Mouse (Mus musculus) adrenal gland, postnatal 4 days (tissue): ENCODE data around the gene Dscaml1. TPM values are rescaled to one million over a fixed set of nuclear protein-coding genes. Genes with fewer than 3 reads are reported as not detected.

Experiments
- DNase-seq, 2 experiments: peaks; one replicate each; pipeline ENCODE4 v3.0.0; 2021 to 2022; ENCODE audit warnings: low spot score in 2 of 2, mixed read lengths in 2 of 2
- total RNA-seq, 2 experiments: library from RNA; stranded (reverse); gene quantifications; 2 replicates each; pipeline ENCODE4 v1.2.3; 2021

Dscaml1 gene
- total RNA-seq, 2 experiments from 2014 or later = 2.3 to 2.5 TPM

GRCm38 (mm10) chr9:45501963-45502641 is 75.7 kb downstream of the Dscaml1 start:
- DNase-seq = no peak

- DNase-seq = no peak
These were observed 78.5 kb downstream of the Dscaml1 start for GRCm38 (mm10) chr9:45504977-45505376.

- DNase-seq = no peak
These were observed 79.1 kb downstream of the Dscaml1 start for GRCm38 (mm10) chr9:45505487-45505939.

GRCm38 (mm10) chr9:45507482-45507881 is 81.1 kb downstream of the Dscaml1 start:
- DNase-seq = no peak

GRCm38 (mm10) chr9:45510806-45511546 is 84.5 kb downstream of the Dscaml1 start:
- no peak for DNase-seq

- no peak for DNase-seq
These were observed 91.7 kb downstream of the Dscaml1 start for GRCm38 (mm10) chr9:45517993-45518705.

- no peak for DNase-seq
These were observed 93.4 kb downstream of the Dscaml1 start for GRCm38 (mm10) chr9:45519841-45520240.

- no peak for DNase-seq
These were observed 96.4 kb downstream of the Dscaml1 start for GRCm38 (mm10) chr9:45522866-45523265.

GRCm38 (mm10) chr9:45524505-45524904 is 98.1 kb downstream of the Dscaml1 start:
- DNase-seq = no peak

GRCm38 (mm10) chr9:45533253-45533652 is 106.8 kb downstream of the Dscaml1 start:
- DNase-seq = no peak

GRCm38 (mm10) chr9:45534472-45534988 is 108.1 kb downstream of the Dscaml1 start:
- no peak for DNase-seq

GRCm38 (mm10) chr9:45537649-45538048 is 111.2 kb downstream of the Dscaml1 start:
- no peak for DNase-seq

- DNase-seq = no peak
These were observed 113.0 kb downstream of the Dscaml1 start for GRCm38 (mm10) chr9:45539265-45540044.

- no peak for DNase-seq
These were observed 119.7 kb downstream of the Dscaml1 start for GRCm38 (mm10) chr9:45546024-45546638.

GRCm38 (mm10) chr9:45546902-45547578 is 120.6 kb downstream of the Dscaml1 start:
- DNase-seq = no peak

GRCm38 (mm10) chr9:45549796-45550195 is 123.4 kb downstream of the Dscaml1 start:
- DNase-seq = no peak

- DNase-seq = no peak
These were observed 123.8 kb downstream of the Dscaml1 start for GRCm38 (mm10) chr9:45550210-45550609.

- DNase-seq = no peak
These were observed 124.2 kb downstream of the Dscaml1 start for GRCm38 (mm10) chr9:45550662-45551061.

- no peak for DNase-seq
These were observed 128.8 kb downstream of the Dscaml1 start for GRCm38 (mm10) chr9:45555036-45555826.
